Mouse (Mus musculus): ENCODE results near the gene Zyx. TPM values are rescaled to one million over a fixed set of nuclear protein-coding genes. Genes with fewer than 3 reads are reported as not detected.

The Zyx gene
- polyA plus RNA-seq, 1 experiment, result 8,612 TPM

- Histone ChIP-seq H3K4me1 (peaks cover 99% of the 10 kb centered on the region), H3K27me3 (replicated peaks) (no peaks in the 10 kb centered on the region), H3K9me3 (no peaks in the 10 kb centered on the region), H3K4me3 (replicated peaks) (peak overlapping the region; percentile 98), H3K36me3 (replicated peaks; ENCODE audit: low read length) (peaks cover 99% of the 10 kb centered on the region)
- TF ChIP-seq GATA1 (IDR thresholded peaks at IDR 0.05; ENCODE audit: borderline replicate concordance, low read length) (no peak), FLI1 (IDR thresholded peaks at IDR 0.05; ENCODE audit: low read length) (no peak)
Observed at GRCm38 (mm10) chr6:42356913-42357312, 7.5 kb downstream of the Zyx start.

GRCm38 (mm10) chr6:42357901-42358300, 8.5 kb downstream of the Zyx start:
- no peaks in the 10 kb centered on the region for H3K9me3 ChIP-seq

GRCm38 (mm10) chr6:42358901-42359300, 9.5 kb downstream of the Zyx start:
- H3K36me3 ChIP-seq (replicated peaks; ENCODE audit: low read length), result peaks cover 98% of the 10 kb centered on the region

More at GRCm38 (mm10) chr6:42357901-42358300, 8.5 kb downstream of the Zyx start:
- Histone ChIP-seq H3K4me1 (peaks cover 100% of the 10 kb centered on the region), H3K4me3 (replicated peaks) (peak overlapping the region; percentile 59), H3K36me3 (replicated peaks; ENCODE audit: low read length) (peaks cover 99% of the 10 kb centered on the region), H3K27me3 (replicated peaks) (no peaks in the 10 kb centered on the region)
- TF ChIP-seq FLI1 (IDR thresholded peaks at IDR 0.05; ENCODE audit: low read length), result no peak
- no peak for TF ChIP-seq GATA1 (IDR thresholded peaks at IDR 0.05; ENCODE audit: borderline replicate concordance, low read length)

GRCm38 (mm10) chr6:42359364-42360147, 10.1 kb downstream of the Zyx start:
- Histone ChIP-seq H3K4me1 (peaks cover 100% of the 10 kb centered on the region), H3K4me3 (replicated peaks) (peak overlapping the region; percentile 51)
- TF ChIP-seq FLI1 (IDR thresholded peaks at IDR 0.05; ENCODE audit: low read length) (no peak), GATA1 (IDR thresholded peaks at IDR 0.05; ENCODE audit: borderline replicate concordance, low read length) (no peak)

More at GRCm38 (mm10) chr6:42358901-42359300, 9.5 kb downstream of the Zyx start:
- Histone ChIP-seq H3K4me3 (replicated peaks) (peak overlapping the region; percentile 51), H3K4me1 (peaks cover 100% of the 10 kb centered on the region), H3K27me3 (replicated peaks) (no peaks in the 10 kb centered on the region), H3K9me3 (no peaks in the 10 kb centered on the region)
- no peak for TF ChIP-seq FLI1 (IDR thresholded peaks at IDR 0.05; ENCODE audit: low read length)
- no peak for TF ChIP-seq GATA1 (IDR thresholded peaks at IDR 0.05; ENCODE audit: borderline replicate concordance, low read length)

GRCm38 (mm10) chr6:42360231-42360840, 10.9 kb downstream of the Zyx start:
- H3K9me3 ChIP-seq, result no peaks in the 10 kb centered on the region
- H3K36me3 ChIP-seq (replicated peaks; ENCODE audit: low read length), result peaks cover 98% of the 10 kb centered on the region
- H3K4me1 ChIP-seq, result peaks cover 100% of the 10 kb centered on the region
- no peaks in the 10 kb centered on the region for H3K27me3 ChIP-seq (replicated peaks)
- TF ChIP-seq FLI1 (IDR thresholded peaks at IDR 0.05; ENCODE audit: low read length) (no peak), GATA1 (IDR thresholded peaks at IDR 0.05; ENCODE audit: borderline replicate concordance, low read length) (no peak)
- H3K4me3 ChIP-seq (replicated peaks), result no peak overlapping the region

More at GRCm38 (mm10) chr6:42359364-42360147, 10.1 kb downstream of the Zyx start:
- no peaks in the 10 kb centered on the region for H3K9me3 ChIP-seq
- no peaks in the 10 kb centered on the region for H3K27me3 ChIP-seq (replicated peaks)
- peaks cover 98% of the 10 kb centered on the region for H3K36me3 ChIP-seq (replicated peaks; ENCODE audit: low read length)

- Histone ChIP-seq H3K36me3 (replicated peaks; ENCODE audit: low read length) (peaks cover 93% of the 10 kb centered on the region), H3K4me3 (replicated peaks) (peak overlapping the region; percentile 19), H3K27me3 (replicated peaks) (no peaks in the 10 kb centered on the region), H3K4me1 (peaks cover 94% of the 10 kb centered on the region), H3K9me3 (no peaks in the 10 kb centered on the region)
- TF ChIP-seq GATA1 (IDR thresholded peaks at IDR 0.05; ENCODE audit: borderline replicate concordance, low read length) (no peak), FLI1 (IDR thresholded peaks at IDR 0.05; ENCODE audit: low read length) (no peak)
Observed at GRCm38 (mm10) chr6:42361041-42361895, 11.8 kb downstream of the Zyx start.

GRCm38 (mm10) chr6:42362074-42362473, 12.6 kb downstream of the Zyx start:
- Histone ChIP-seq H3K27me3 (replicated peaks) (no peaks in the 10 kb centered on the region), H3K4me1 (peaks cover 85% of the 10 kb centered on the region), H3K36me3 (replicated peaks; ENCODE audit: low read length) (peaks cover 85% of the 10 kb centered on the region), H3K4me3 (replicated peaks) (peak overlapping the region; percentile 10), H3K9me3 (no peaks in the 10 kb centered on the region)
- TF ChIP-seq GATA1 (IDR thresholded peaks at IDR 0.05; ENCODE audit: borderline replicate concordance, low read length) (no peak), FLI1 (IDR thresholded peaks at IDR 0.05; ENCODE audit: low read length) (no peak)

- Histone ChIP-seq H3K4me3 (replicated peaks) (peak overlapping the region; percentile 42), H3K4me1 (peaks cover 83% of the 10 kb centered on the region), H3K36me3 (replicated peaks; ENCODE audit: low read length) (peaks cover 82% of the 10 kb centered on the region), H3K9me3 (no peaks in the 10 kb centered on the region), H3K27me3 (replicated peaks) (no peaks in the 10 kb centered on the region)
- TF ChIP-seq GATA1 (IDR thresholded peaks at IDR 0.05; ENCODE audit: borderline replicate concordance, low read length) (no peak), FLI1 (IDR thresholded peaks at IDR 0.05; ENCODE audit: low read length) (no peak)
Observed at GRCm38 (mm10) chr6:42362497-42362896, 13.1 kb downstream of the Zyx start.

GRCm38 (mm10) chr6:42362974-42363373, 13.5 kb downstream of the Zyx start:
- H3K9me3 ChIP-seq, result no peaks in the 10 kb centered on the region
- H3K36me3 ChIP-seq (replicated peaks; ENCODE audit: low read length), result peaks cover 80% of the 10 kb centered on the region
- peaks cover 80% of the 10 kb centered on the region for H3K4me1 ChIP-seq
- no peak for TF ChIP-seq FLI1 (IDR thresholded peaks at IDR 0.05; ENCODE audit: low read length)
- no peaks in the 10 kb centered on the region for H3K27me3 ChIP-seq (replicated peaks)
- H3K4me3 ChIP-seq (replicated peaks), result no peak overlapping the region

All from megakaryocyte, embryonic 14.5 days (primary cell).